Mouse (Mus musculus): ENCODE measurements around the gene Elac2. TPM values are rescaled to one million over a fixed set of nuclear protein-coding genes. Genes with fewer than 3 reads are reported as not detected.

Gene Elac2
- total RNA-seq, 1 experiment, result 124 TPM

- DNase-seq (ENCODE audit: low read depth, low spot score), result no peak
- Histone ChIP-seq H3K4me3 (ENCODE audit: insufficient read depth in 1 of 2, low read depth in 1 of 2, low read length in 2 of 2, poor library complexity in 1 of 2, severe bottlenecking in 1 of 2) (no peak overlapping the region), H3K36me3 (ENCODE audit: control insufficient read depth, insufficient read depth, low read length, poor library complexity, severe bottlenecking) (no peaks in the 10 kb centered on the region), H3K9me3 (ENCODE audit: control insufficient read depth, insufficient read depth, low read depth, low read length) (no peaks in the 10 kb centered on the region), H3K4me1 (ENCODE audit: control insufficient read depth in 2 of 2, insufficient read depth in 2 of 2, low read length in 2 of 2, poor library complexity in 1 of 2) (no peaks in the 10 kb centered on the region), H3K27ac (ENCODE audit: insufficient read depth, low read depth, low read length, poor library complexity, severe bottlenecking) (no peak overlapping the region), H3K9ac (ENCODE audit: insufficient read depth, low read depth, low read length, poor library complexity, severe bottlenecking) (no peak overlapping the region)
- TF ChIP-seq ZC3H11A (IDR thresholded peaks at IDR 0.05; ENCODE audit: borderline replicate concordance, low read depth, low read length), result no peak
- no peak for TF ChIP-seq CHD2 (IDR thresholded peaks at IDR 0.05; ENCODE audit: low read depth, low read length)
- TF ChIP-seq ZNF384 (IDR thresholded peaks at IDR 0.05; ENCODE audit: low read depth, low read length), result no peak
- TF ChIP-seq HCFC1 (IDR thresholded peaks at IDR 0.05; ENCODE audit: borderline replicate concordance, insufficient read depth, low read length), result no peak
- TF ChIP-seq MAFK (IDR thresholded peaks at IDR 0.05; ENCODE audit: insufficient read depth, low read depth, low read length), result no peak
- in situ Hi-C loops (cut with MboI; ENCODE audit: low sequenced_read_pairs in 2 of 2, unreplicated experiment in 2 of 2), result no loop called here
Measured at GRCm38 (mm10) chr11:64941193-64941592, 37.6 kb upstream of the Elac2 start.

- DNase-seq (ENCODE audit: low read depth, low spot score), result no peak
- Histone ChIP-seq H3K27ac (ENCODE audit: insufficient read depth, low read depth, low read length, poor library complexity, severe bottlenecking) (no peak overlapping the region), H3K36me3 (ENCODE audit: control insufficient read depth, insufficient read depth, low read length, poor library complexity, severe bottlenecking) (no peaks in the 10 kb centered on the region), H3K4me1 (ENCODE audit: control insufficient read depth in 2 of 2, insufficient read depth in 2 of 2, low read length in 2 of 2, poor library complexity in 1 of 2) (no peaks in the 10 kb centered on the region), H3K9ac (ENCODE audit: insufficient read depth, low read depth, low read length, poor library complexity, severe bottlenecking) (no peak overlapping the region), H3K9me3 (ENCODE audit: control insufficient read depth, insufficient read depth, low read depth, low read length) (no peaks in the 10 kb centered on the region), H3K4me3 (ENCODE audit: insufficient read depth in 1 of 2, low read depth in 1 of 2, low read length in 2 of 2, poor library complexity in 1 of 2, severe bottlenecking in 1 of 2) (no peak overlapping the region)
- in situ Hi-C loops (cut with MboI; ENCODE audit: low sequenced_read_pairs in 2 of 2, unreplicated experiment in 2 of 2), result no loop called here
- TF ChIP-seq ZC3H11A (IDR thresholded peaks at IDR 0.05; ENCODE audit: borderline replicate concordance, low read depth, low read length), result no peak
- TF ChIP-seq MAFK (IDR thresholded peaks at IDR 0.05; ENCODE audit: insufficient read depth, low read depth, low read length), result peak; percentile 61
Measured at GRCm38 (mm10) chr11:64949782-64950181, 29.1 kb upstream of the Elac2 start.

GRCm38 (mm10) chr11:64956962-64957729 lies 21.7 kb upstream of the Elac2 start:
- Histone ChIP-seq H3K4me3 (ENCODE audit: insufficient read depth in 1 of 2, low read depth in 1 of 2, low read length in 2 of 2, poor library complexity in 1 of 2, severe bottlenecking in 1 of 2) (no peak overlapping the region), H3K27ac (ENCODE audit: insufficient read depth, low read depth, low read length, poor library complexity, severe bottlenecking) (no peak overlapping the region), H3K36me3 (ENCODE audit: control insufficient read depth, insufficient read depth, low read length, poor library complexity, severe bottlenecking) (no peaks in the 10 kb centered on the region), H3K9me3 (ENCODE audit: control insufficient read depth, insufficient read depth, low read depth, low read length) (no peaks in the 10 kb centered on the region), H3K9ac (ENCODE audit: insufficient read depth, low read depth, low read length, poor library complexity, severe bottlenecking) (no peak overlapping the region), H3K4me1 (ENCODE audit: control insufficient read depth in 2 of 2, insufficient read depth in 2 of 2, low read length in 2 of 2, poor library complexity in 1 of 2) (no peaks in the 10 kb centered on the region)
- DNase-seq (ENCODE audit: low read depth, low spot score), result no peak
- no peak for TF ChIP-seq CHD2 (IDR thresholded peaks at IDR 0.05; ENCODE audit: low read depth, low read length)
- no peak for TF ChIP-seq HCFC1 (IDR thresholded peaks at IDR 0.05; ENCODE audit: borderline replicate concordance, insufficient read depth, low read length)
- TF ChIP-seq ZC3H11A (IDR thresholded peaks at IDR 0.05; ENCODE audit: borderline replicate concordance, low read depth, low read length), result no peak
- no peak for TF ChIP-seq ZNF384 (IDR thresholded peaks at IDR 0.05; ENCODE audit: low read depth, low read length)
- TF ChIP-seq MAFK (IDR thresholded peaks at IDR 0.05; ENCODE audit: insufficient read depth, low read depth, low read length), result no peak
- in situ Hi-C loops (cut with MboI; ENCODE audit: low sequenced_read_pairs in 2 of 2, unreplicated experiment in 2 of 2), result no loop called here

GRCm38 (mm10) chr11:64962629-64963028 lies 16.2 kb upstream of the Elac2 start:
- no peak for TF ChIP-seq HCFC1 (IDR thresholded peaks at IDR 0.05; ENCODE audit: borderline replicate concordance, insufficient read depth, low read length)
- no peak for TF ChIP-seq MAFK (IDR thresholded peaks at IDR 0.05; ENCODE audit: insufficient read depth, low read depth, low read length)
- no peak for TF ChIP-seq ZC3H11A (IDR thresholded peaks at IDR 0.05; ENCODE audit: borderline replicate concordance, low read depth, low read length)
- no peak for TF ChIP-seq CHD2 (IDR thresholded peaks at IDR 0.05; ENCODE audit: low read depth, low read length)
- TF ChIP-seq ZNF384 (IDR thresholded peaks at IDR 0.05; ENCODE audit: low read depth, low read length), result no peak
- in situ Hi-C loops (cut with MboI; ENCODE audit: low sequenced_read_pairs in 2 of 2, unreplicated experiment in 2 of 2), result no loop called here
- no peak overlapping the region for H3K27ac ChIP-seq (ENCODE audit: insufficient read depth, low read depth, low read length, poor library complexity, severe bottlenecking)
- no peak overlapping the region for H3K4me3 ChIP-seq (ENCODE audit: insufficient read depth in 1 of 2, low read depth in 1 of 2, low read length in 2 of 2, poor library complexity in 1 of 2, severe bottlenecking in 1 of 2)
- H3K9me3 ChIP-seq (ENCODE audit: control insufficient read depth, insufficient read depth, low read depth, low read length), result no peaks in the 10 kb centered on the region
- no peaks in the 10 kb centered on the region for H3K4me1 ChIP-seq (ENCODE audit: control insufficient read depth in 2 of 2, insufficient read depth in 2 of 2, low read length in 2 of 2, poor library complexity in 1 of 2)
- DNase-seq (ENCODE audit: low read depth, low spot score), result no peak
- H3K36me3 ChIP-seq (ENCODE audit: control insufficient read depth, insufficient read depth, low read length, poor library complexity, severe bottlenecking), result no peaks in the 10 kb centered on the region
- no peak overlapping the region for H3K9ac ChIP-seq (ENCODE audit: insufficient read depth, low read depth, low read length, poor library complexity, severe bottlenecking)
